In the genomic region with DNA sequence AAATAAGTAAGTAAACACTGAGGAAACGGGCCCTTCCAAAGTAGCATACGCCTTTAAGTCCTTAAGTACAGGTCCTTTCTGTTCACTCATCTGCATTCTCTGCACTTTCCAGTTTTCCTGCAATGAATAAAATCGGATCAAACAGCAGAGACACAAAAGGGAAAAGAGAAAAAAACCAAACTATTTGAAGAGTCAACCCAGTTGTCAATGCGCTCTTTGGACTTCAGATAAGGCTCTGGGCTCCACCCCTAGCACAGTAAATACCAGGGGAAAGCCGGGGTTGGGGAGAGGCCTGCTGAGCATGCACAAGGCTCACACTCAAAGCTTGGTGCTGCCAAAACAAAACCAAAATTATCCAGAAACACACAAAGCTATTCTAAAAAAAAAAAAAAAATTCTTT, we compare ENCODE assay signal across 8 mouse cellular contexts. TPM values are rescaled to one million over a fixed set of nuclear protein-coding genes. Genes with fewer than 3 reads are reported as not detected.
DNase-seq lines count a peak whose midpoint lies in the region; ATAC-seq lines count a peak whose summit lies in the region.
"Had no signal": no experiment of that assay in that cellular context is flagged by ENCODE, and none has a peak within 500 bp of the region (broad histone marks: within the 10 kb centered on the region; RNA-seq: fewer than 3 reads in every experiment).

No protein-coding gene starts in this region.

- peaks cover 6% of the 10 kb centered on the region; the same call in 1 of the 2 replicates for H3K4me1 ChIP-seq in embryonic facial prominence, embryonic 12.5 days
- peaks cover 16% of the 10 kb centered on the region; the same call in 1 of the 2 replicates for H3K4me1 ChIP-seq in hindbrain, embryonic 15.5 days (replicated peaks)
- peaks cover 15% of the 10 kb centered on the region for H3K4me1 ChIP-seq in midbrain, embryonic 10.5 days

- H3K27ac ChIP-seq in embryonic facial prominence, embryonic 12.5 days: peak overlapping the region; percentile 79
- peak overlapping the region; percentile 80 for H3K27ac ChIP-seq in hindbrain, embryonic 15.5 days (replicated peaks)
- H3K27ac ChIP-seq in midbrain, embryonic 10.5 days (replicated peaks): peak overlapping the region; percentile 81

- H3K4me3 ChIP-seq in embryonic facial prominence, embryonic 12.5 days: no peak overlapping the region
- no peak overlapping the region for H3K4me3 ChIP-seq in hindbrain, embryonic 15.5 days
- H3K4me3 ChIP-seq in midbrain, embryonic 10.5 days: no peak overlapping the region

- H3K27me3 ChIP-seq in embryonic facial prominence, embryonic 12.5 days: no peaks in the 10 kb centered on the region
- H3K27me3 ChIP-seq in hindbrain, embryonic 15.5 days: no peaks in the 10 kb centered on the region
- H3K27me3 ChIP-seq in midbrain, embryonic 10.5 days (ENCODE audit: low read depth, poor library complexity, severe bottlenecking): no peaks in the 10 kb centered on the region

- H3K4me2 ChIP-seq in embryonic facial prominence, embryonic 12.5 days (replicated peaks): no peak overlapping the region
- H3K4me2 ChIP-seq in hindbrain, embryonic 15.5 days: no peak overlapping the region

- no peaks in the 10 kb centered on the region for H3K9me3 ChIP-seq in embryonic facial prominence, embryonic 12.5 days
- H3K9me3 ChIP-seq in hindbrain, embryonic 15.5 days: no peaks in the 10 kb centered on the region
- no peaks in the 10 kb centered on the region for H3K9me3 ChIP-seq in midbrain, embryonic 10.5 days (replicated peaks)

- DNase-seq in R1 (ENCODE audit: low read depth, low spot score): peak; percentile 62
- no peak for DNase-seq in midbrain, embryonic 10.5 days (ENCODE audit: low spot score)
- no peak for DNase-seq in ovary, adult 18-20 months (ENCODE audit: low spot score)
- no peak for DNase-seq in right cerebral cortex, postnatal 14 days
- no peak for DNase-seq in cerebellum, postnatal 4 days (ENCODE audit: low spot score in 2 of 2)
- DNase-seq: kidney, postnatal 25 days had no signal

- H3K36me3 ChIP-seq in embryonic facial prominence, embryonic 12.5 days: no peaks in the 10 kb centered on the region
- no peaks in the 10 kb centered on the region for H3K36me3 ChIP-seq in hindbrain, embryonic 15.5 days
- peaks cover 10% of the 10 kb centered on the region; the same call in 1 of the 2 replicates for H3K36me3 ChIP-seq in midbrain, embryonic 10.5 days

- no peak for ATAC-seq in embryonic facial prominence, embryonic 12.5 days (ENCODE audit: insufficient number of reproducible peaks, insufficient read depth, low FRiP score, low TSS enrichment)
- ATAC-seq in hindbrain, embryonic 15.5 days (ENCODE audit: low FRiP score, low read depth): no peak

- 67% methylated on average over 5 of the region's 5 CpGs for WGBS in embryonic facial prominence, embryonic 12.5 days
- WGBS in hindbrain, embryonic 15.5 days: 58% methylated on average over 5 of the region's 5 CpGs
- 57% methylated on average over 5 of the region's 5 CpGs for WGBS in midbrain, embryonic 10.5 days

- no peak overlapping the region for H3K9ac ChIP-seq in embryonic facial prominence, embryonic 12.5 days
- H3K9ac ChIP-seq in hindbrain, embryonic 15.5 days: no peak overlapping the region

RNA-seq across cellular contexts. Expression of gene Coa4, which starts 18.1 kb away (rescaled TPM):
- polyA plus RNA-seq in embryonic facial prominence, embryonic 12.5 days (2016; fragmentation: Nextera tagmentation; extraction: Ambion mirVana): 14.9 and 15.7 TPM in 2 replicates
- polyA plus RNA-seq in hindbrain, embryonic 15.5 days (2015; fragmentation: Nextera tagmentation; extraction: Ambion mirVana): 15.8 and 17.8 TPM in 2 replicates
- 22.0 and 22.8 TPM in 2 replicates for polyA plus RNA-seq in midbrain, embryonic 10.5 days (2016; fragmentation: Nextera tagmentation; extraction: Ambion mirVana)

RNA-seq across cellular contexts. Expression of gene Dnajb13, which starts 40.2 kb away (rescaled TPM):
- polyA plus RNA-seq in embryonic facial prominence, embryonic 12.5 days (2016; fragmentation: Nextera tagmentation; extraction: Ambion mirVana): 0.14 and 0.19 TPM in 2 replicates
- 4.1 and 7.1 TPM in 2 replicates for polyA plus RNA-seq in hindbrain, embryonic 15.5 days (2015; fragmentation: Nextera tagmentation; extraction: Ambion mirVana)
- 0.42 and 0.81 TPM in 2 replicates for polyA plus RNA-seq in midbrain, embryonic 10.5 days (2016; fragmentation: Nextera tagmentation; extraction: Ambion mirVana)

RNA-seq across cellular contexts. Expression of gene Rab6a, which starts 52.3 kb away (rescaled TPM):
- 121 and 126 TPM in 2 replicates for polyA plus RNA-seq in embryonic facial prominence, embryonic 12.5 days (2016; fragmentation: Nextera tagmentation; extraction: Ambion mirVana)
- polyA plus RNA-seq in hindbrain, embryonic 15.5 days (2015; fragmentation: Nextera tagmentation; extraction: Ambion mirVana): 274 and 283 TPM in 2 replicates
- 98.2 and 105 TPM in 2 replicates for polyA plus RNA-seq in midbrain, embryonic 10.5 days (2016; fragmentation: Nextera tagmentation; extraction: Ambion mirVana)

RNA-seq across cellular contexts. Expression of gene Mrpl48, which starts 53.2 kb away (rescaled TPM):
- polyA plus RNA-seq in embryonic facial prominence, embryonic 12.5 days (2016; fragmentation: Nextera tagmentation; extraction: Ambion mirVana): 64.3 and 67.4 TPM in 2 replicates
- polyA plus RNA-seq in hindbrain, embryonic 15.5 days (2015; fragmentation: Nextera tagmentation; extraction: Ambion mirVana): 81.4 and 83.6 TPM in 2 replicates
- polyA plus RNA-seq in midbrain, embryonic 10.5 days (2016; fragmentation: Nextera tagmentation; extraction: Ambion mirVana): 63.2 and 68.9 TPM in 2 replicates
